Mouse (Mus musculus) brain, adult 2 months (tissue): Measurements from ENCODE around the gene Ankrd13a.
"Not testable (repeated sequence)": the region's sequence is repeated elsewhere in the genome, so short reads cannot be mapped to it uniquely, and the experiment has no call there.

ENCODE experiments used
- DNase-seq: peaks from one replicate; pipeline ENCODE4 v3.0.0; 2011; ENCODE audit warnings: low read depth, low spot score

Gene Ankrd13a

GRCm38 (mm10) chr5:114827427-114827826 lies 53.0 kb downstream of the Ankrd13a start:
- no peak for DNase-seq

- no peak for DNase-seq
These were observed 55.3 kb downstream of the Ankrd13a start for GRCm38 (mm10) chr5:114829740-114830139.

- DNase-seq: no peak
These were observed 62.4 kb downstream of the Ankrd13a start for GRCm38 (mm10) chr5:114836886-114837285.

GRCm38 (mm10) chr5:114840481-114840880 lies 66.0 kb downstream of the Ankrd13a start:
- not testable (repeated sequence) for DNase-seq

- not testable (repeated sequence) for DNase-seq
These were observed 67.7 kb downstream of the Ankrd13a start for GRCm38 (mm10) chr5:114842155-114842554.

- DNase-seq: no peak
These were observed 68.2 kb downstream of the Ankrd13a start for GRCm38 (mm10) chr5:114842674-114843073.

- DNase-seq: not testable (repeated sequence)
These were observed 69.9 kb downstream of the Ankrd13a start for GRCm38 (mm10) chr5:114844371-114844770.

GRCm38 (mm10) chr5:114851565-114852236 lies 77.2 kb downstream of the Ankrd13a start:
- no peak for DNase-seq

GRCm38 (mm10) chr5:114853364-114853763 lies 78.9 kb downstream of the Ankrd13a start, which contains the start of gene 4930519G04Rik:
TSS of gene 4930519G04Rik (plus strand) at chr5:114853664.
- DNase-seq: not testable (repeated sequence)
